Mouse (Mus musculus) urinary bladder, postnatal 36 days (tissue): ENCODE results near the gene Pif1.

Experiments
- DNase-seq, 2 experiments: peaks; one replicate each; pipeline ENCODE4 v3.0.0; 2022; ENCODE audit warnings: low spot score in 2 of 2, mixed read lengths in 1 of 2

Gene Pif1

DNA sequence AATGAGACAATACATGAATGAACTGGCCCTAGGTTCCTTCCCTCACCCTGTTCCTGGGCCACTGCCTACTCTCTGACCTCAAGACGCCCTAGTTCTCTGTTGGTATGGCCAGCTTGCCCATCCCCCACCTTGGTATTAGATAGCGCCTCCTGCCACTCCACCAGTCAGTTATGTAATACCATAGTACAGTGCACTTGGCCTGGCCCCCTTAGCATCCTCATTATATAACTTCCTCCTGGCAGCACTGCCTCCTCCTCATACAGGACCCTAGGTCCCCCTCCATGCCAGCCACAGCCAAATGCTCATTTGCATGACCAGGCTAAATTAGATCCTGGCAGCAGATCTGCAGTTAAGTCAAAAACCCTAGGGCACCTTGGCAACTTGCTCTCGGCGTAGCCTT lies 25.9 kb upstream of the Pif1 start:
- DNase-seq, result peak in 1 of 2 experiments; percentile 27

- DNase-seq, result peak in 1 of 2 experiments; percentile 61
These were observed 24.9 kb upstream of the Pif1 start for GRCm38 (mm10) chr9:65562081-65562506.

- DNase-seq, result no peak
These were observed 23.9 kb upstream of the Pif1 start for GRCm38 (mm10) chr9:65563073-65563472.

GRCm38 (mm10) chr9:65564698-65565097 lies 22.3 kb upstream of the Pif1 start:
- no peak for DNase-seq

DNA sequence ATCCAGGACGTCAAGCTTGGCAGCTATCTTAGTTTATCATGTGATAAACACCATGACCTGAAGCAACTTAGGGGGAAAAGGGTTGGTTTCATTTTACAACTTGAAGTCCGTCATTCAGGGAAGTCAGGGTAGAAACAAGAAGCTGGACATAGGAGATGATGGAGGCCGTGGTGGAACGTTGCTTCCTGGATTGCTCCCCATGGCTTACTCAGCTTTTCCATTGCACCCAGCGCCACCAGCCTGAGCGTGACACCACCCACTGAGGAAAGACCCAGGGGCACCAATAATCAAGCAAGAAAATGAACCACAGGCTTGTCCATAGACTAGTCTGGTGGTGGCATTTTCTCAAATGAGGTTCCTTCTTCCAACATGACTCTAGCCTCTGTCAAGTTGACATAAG lies 18.2 kb upstream of the Pif1 start:
- no peak for DNase-seq

DNA sequence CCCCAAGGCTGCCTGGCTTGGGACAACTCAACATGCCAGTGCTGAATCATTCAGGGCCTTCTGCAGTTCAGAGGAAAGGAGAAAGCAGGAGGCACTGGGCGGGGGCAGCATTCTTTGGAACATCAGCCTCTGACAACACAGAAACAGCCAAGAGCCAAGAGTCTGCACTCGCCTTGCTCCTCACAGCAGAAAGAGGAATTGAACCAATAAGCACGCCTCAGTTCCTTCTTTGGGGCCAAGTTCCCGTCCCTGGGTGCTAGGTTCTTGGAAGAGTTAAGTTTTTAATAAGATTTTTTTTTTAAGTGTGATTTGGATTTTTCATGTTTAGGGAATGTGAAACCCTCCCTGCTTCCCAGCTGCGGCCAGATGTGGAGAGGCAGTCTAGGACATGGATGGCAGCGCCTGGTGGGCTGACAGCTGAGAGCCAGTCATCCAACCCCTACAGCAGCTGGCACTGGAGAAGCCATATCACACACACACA lies 17.4 kb upstream of the Pif1 start:
- DNase-seq, result peak in 1 of 2 experiments; percentile 67

DNA sequence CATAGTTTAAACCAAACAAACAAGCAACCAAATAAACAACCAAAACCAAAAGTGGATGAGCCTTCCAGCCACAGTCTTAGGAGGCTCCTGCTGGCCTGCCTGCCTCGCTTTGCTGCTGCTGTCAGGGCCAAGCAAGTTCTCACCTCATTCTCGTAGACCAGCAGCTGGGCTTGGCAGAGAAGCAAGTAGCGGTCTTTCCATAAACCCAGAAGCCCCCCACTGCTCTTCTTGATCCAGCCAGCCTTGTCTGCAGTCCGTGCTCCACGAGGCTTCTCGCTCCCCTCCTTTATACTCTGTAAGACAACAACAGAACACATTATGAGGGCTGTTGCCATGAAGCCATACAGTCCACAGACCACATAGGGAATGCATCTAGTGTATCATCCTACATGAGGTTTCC lies 14.1 kb upstream of the Pif1 start:
- DNase-seq, result no peak

DNA sequence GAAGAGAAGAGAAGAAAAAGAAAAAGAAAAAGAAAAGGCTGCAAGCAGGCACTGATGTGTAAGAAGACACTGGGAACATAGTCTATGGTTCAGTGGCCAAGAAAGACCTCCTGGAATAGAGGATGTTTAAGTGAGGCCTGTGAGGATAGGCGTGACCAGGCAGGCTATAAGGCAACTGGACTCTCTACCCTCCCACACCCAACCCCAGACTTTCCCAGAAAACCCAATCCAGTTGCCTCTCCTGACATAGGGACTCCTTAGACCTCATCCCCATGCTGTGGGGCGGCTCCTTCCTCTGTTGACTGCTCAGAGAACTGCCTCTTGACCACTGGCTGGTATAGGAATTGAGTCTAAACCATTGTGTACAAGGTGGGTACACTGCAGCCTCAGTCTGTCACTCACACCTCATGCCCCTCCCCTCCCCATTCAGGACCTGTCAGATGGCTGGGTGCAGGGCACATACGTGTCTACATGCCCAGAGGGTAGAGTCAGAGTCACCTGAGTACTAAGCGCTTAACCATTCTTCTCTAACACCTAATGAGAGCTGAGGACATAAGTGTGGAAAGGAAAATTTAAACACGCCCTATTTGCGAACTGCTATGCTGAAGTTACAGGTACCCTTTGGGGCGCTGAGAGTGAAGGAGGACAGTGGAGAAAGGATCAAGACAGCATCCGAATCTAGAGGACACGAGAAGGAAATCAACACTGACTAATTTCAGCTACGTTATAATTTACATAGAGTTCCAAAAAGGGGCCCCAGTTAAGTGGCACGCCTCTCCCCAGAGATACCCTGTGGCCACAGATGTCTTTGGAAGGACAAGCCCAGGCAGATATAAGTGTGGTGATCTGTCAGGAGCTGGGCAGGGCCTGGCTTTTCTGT lies 12.2 kb upstream of the Pif1 start:
- DNase-seq, result no peak

DNA sequence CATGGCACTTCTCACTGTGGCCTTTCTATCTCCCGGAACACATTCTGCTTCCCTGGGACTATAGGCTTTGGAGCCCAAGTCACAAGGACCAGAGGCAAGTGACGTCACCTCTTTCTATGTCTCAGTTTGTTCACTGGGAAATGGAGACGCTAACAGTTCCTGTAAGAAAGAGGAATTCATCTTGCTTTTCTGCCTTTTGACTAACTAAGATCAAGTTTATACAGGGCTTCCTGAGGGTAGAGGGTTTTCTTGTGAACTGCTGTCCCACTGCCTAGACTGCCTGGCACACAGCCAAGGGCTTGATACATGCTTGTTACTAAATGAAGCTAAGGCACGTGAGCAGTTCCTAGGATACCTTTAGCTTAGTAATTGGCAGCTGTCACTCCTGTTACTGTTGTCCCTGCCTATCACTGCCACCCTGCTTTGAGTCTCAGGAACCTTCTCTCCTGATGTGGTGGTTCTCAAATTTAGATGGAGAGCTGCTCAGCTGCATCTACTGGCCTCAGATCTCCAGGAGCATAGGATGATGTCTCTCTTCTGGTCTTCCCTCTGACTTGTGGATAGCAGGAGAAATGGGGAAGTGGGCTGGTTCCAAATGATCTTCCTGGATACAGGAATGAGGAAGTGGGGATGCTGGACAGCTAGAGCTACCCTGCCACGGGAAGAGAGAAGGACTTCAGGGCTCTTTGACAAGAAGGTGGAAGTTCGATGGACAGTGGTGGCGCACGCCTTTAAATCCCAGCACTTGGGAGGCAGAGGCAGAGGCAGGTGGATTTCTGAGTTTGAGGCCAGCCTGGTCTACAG lies 11.4 kb upstream of the Pif1 start:
- no peak for DNase-seq

- peak in 1 of 2 experiments; percentile 65 for DNase-seq
These were observed 10.0 kb upstream of the Pif1 start for GRCm38 (mm10) chr9:65576861-65577510.

DNA sequence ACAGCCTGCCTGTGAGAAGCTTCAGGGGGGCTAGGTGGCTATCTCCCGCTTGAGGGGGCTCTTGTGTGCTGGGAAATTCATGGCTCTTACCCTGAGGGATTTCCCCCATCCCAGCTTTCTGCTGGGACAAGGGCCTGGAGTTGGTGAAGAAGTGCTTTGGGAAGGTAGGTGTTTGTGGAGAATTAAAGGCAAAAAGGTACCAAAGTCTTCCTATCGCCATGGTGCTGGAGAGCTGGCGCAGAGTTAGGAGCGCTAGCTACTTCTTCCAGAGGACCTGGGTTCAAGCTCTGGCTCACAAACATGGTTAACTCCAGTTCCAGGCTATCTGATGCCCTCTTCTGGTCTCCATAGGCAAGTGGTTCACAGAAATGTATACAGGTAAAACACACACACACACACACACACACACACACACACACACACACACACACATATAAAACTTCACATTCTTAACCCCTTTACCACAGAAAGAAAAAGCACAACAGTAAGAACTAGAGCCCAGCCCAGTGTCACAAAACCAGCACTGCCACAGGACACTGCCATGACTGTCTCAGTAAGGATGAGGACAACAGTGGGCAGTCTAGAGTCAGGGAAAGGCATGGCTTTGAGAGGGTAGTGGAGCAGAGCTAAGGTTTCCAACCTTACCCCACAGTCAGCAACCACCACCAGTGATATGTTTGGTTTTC lies 9.3 kb upstream of the Pif1 start:
- DNase-seq, result no peak

DNA sequence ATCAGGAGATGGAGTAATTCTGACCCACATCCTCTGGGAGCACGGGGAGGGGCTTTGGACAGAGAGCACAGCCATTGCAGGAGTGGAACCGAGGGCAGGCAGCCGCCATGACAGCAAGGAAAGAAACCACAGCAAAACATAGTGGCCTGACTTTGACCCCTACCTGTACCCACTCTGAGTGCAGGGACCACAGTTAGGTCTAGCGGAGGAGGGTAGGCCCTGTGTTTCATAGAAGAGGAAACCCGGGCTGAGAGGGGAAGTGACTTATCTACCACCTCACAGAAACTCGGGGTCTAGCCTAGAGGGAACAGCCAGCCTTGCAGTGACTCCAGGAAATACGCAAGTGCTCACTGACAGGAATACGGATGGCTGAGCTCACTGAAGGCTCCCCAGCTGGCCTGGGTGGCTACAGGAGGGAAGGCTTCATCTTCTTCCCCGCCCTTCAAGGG lies 8.1 kb upstream of the Pif1 start:
- DNase-seq, result peak in 1 of 2 experiments; percentile 25

GRCm38 (mm10) chr9:65579781-65580371 lies 7.1 kb upstream of the Pif1 start, which contains the start of gene Plekho2:
TSS of gene Plekho2 (minus strand) at chr9:65580040.
- peak; percentile 85 to 91 for DNase-seq

DNA sequence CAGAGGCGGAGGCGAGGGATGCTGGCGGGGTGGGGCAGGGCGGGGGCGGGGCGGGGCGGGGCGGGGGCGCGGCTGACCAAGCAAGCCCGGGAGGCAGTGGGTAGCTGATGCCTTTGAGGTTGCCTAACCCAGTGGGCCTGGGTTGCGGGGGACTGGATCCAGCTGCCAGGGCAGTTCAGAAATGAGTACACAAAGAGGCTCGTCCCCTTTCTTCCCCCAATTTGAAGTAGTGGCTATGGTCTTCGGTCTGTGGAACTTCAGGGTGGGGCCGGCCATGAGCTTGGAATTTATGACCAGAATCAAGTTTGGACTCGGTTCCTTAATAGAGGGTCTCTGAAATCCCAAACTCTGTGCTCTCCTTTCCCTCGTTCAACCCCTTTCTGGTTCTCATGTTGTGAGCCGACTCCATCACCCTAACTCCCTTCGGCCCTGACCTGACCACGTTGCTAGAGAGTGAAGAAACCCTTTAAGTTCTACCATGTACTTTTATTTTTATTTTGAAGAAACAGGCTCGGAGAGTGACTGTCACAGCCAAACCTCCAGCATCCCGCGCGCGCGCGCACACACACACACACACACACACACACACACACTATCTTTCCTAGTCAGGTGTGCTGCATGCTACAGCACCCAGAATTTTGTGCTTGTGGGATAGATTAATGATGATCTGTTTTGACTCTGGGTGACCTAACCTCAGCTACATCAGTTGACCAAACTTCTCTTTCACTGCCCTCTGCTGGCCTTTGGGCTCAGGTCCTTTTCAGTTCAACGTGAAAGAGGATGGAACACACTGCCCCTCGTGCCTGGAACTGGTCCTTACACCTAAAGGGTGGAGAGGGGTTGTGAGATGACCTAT lies 6.3 kb upstream of the Pif1 start:
- peak; percentile 80 to 87 for DNase-seq

GRCm38 (mm10) chr9:65583045-65583444 lies 3.9 kb upstream of the Pif1 start:
- DNase-seq, result peak in 1 of 2 experiments; percentile 28

DNA sequence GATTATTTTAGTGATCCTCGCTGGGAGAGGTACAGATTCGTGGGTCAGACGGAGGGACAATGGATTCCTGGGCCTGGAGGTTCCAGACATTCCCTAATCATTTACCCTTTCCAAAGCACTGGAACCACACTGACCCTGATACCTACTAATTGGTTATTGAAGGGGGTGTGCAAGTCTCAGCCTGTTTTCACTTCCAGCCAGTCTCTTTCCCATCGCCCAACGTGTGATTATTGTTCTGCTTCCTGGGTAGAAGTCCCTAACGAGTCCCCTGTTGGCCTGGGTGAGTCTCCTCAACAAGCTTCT lies 261 bp downstream of the Pif1 start:
- no peak for DNase-seq

DNA sequence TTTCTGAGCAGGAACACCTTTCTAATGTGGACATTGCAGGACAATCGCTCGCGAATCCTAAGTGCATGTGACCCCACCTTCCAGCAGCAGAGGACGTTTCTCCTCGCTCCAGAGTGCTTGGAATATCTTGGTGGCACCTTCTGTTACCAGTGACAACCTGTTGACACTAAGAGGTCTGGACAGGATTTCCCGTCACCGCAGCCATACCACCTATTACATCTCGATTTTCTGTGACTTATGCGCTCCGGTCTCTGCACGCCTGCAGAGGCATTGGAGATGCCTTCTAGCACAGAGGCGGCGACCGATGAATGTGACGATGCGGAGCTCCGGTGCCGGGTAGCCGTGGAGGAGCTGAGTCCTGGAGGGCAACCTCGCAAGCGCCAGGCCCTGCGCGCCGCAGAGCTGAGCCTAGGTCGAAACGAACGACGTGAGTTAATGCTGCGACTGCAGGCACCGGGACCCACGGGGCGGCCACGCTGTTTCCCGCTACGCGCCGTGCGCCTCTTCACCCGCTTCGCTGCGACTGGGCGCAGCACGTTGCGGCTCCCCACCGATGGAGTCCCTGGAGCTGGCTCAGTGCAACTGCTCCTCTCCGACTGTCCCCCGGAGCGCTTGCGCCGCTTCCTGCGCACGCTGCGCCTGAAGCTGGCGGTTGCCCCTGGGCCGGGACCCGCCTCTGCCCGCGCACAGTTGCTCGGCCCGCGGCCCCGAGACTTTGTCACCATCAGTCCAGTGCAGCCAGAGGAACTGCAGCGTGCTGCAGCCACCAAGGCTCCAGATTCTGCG lies 806 bp downstream of the Pif1 start:
- no peak for DNase-seq

GRCm38 (mm10) chr9:65589091-65589490 lies 2.1 kb downstream of the Pif1 start:
- no peak for DNase-seq

DNA sequence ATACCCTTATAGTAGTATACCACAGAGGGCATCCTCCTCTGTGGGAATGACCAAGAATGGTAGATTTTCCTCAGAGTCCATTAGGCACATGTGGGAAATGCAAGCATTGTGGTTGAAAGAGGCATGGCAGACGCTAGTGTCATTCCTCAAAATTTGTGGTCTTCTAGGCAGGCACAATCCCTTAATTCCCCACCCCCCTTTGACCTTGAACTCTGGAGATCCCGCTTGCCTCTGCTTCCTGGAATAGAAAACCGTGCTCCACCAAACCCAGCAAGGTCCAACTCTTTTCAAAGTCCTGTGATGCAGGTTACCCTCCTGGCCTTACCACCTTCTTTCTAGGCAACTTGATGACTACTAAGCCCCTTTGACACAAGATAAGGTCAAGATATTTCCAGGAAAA lies 5.8 kb downstream of the Pif1 start:
- no peak for DNase-seq
